Mouse (Mus musculus) megakaryocyte-erythroid progenitor cell, adult 5 weeks (primary cell): Measurements from ENCODE around the gene Tsen54. TPM values are rescaled to one million over a fixed set of nuclear protein-coding genes. Genes with fewer than 3 reads are reported as not detected.

ENCODE experiments used
- polyA plus RNA-seq: library from polyadenylated mRNA; stranded (reverse); fragments of >175 nt; gene quantifications from 2 replicates; pipeline ENCODE4 v1.2.3, GENCODE M21; 2012

The Tsen54 gene
- polyA plus RNA-seq: 86.5 and 92.0 TPM in 2 replicates

DNA sequence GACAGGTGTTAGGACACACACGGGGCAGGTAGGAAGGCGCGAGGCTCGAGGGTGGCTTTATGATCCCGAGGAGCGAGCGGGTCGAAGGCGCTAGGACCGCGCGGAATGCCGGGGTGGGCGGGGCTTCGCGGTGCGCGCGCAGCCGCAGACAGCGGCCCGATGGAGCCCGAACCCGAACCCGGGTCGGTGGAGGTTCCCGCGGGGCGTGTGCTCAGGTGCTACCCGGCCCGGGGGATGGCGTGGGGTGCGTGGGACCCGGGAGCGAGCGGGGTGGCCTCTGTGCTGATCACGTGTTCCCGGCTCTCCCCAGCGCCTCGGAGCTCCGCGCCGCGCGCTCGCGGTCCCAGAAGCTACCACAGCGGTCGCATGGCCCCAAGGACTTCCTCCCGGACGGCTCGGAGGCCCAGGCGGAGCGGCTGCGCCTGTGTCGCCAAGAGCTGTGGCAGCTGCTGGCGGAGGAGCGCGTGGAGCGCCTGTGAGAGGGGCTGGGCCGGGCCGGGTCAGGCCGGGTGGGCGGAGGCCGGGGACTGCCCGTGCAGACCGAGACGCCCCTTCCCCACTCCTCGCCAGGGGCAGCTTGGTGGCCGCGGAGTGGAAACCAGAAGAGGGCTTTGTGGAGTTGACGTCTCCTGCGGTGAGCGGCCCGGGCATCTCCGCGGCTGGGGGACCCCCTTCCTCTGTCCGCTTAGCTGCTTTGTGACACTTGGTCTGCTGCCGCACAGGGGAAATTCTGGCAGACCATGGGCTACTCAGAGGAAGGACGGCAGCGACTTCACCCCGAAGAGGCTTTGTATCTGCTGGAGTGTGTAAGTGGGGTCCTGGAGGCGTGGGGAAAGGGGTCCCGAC lies at the start of gene Tsen54:
Gene Tsen54 (plus strand): TSS at position 120 of the 846 bp plus-strand sequence.

DNA sequence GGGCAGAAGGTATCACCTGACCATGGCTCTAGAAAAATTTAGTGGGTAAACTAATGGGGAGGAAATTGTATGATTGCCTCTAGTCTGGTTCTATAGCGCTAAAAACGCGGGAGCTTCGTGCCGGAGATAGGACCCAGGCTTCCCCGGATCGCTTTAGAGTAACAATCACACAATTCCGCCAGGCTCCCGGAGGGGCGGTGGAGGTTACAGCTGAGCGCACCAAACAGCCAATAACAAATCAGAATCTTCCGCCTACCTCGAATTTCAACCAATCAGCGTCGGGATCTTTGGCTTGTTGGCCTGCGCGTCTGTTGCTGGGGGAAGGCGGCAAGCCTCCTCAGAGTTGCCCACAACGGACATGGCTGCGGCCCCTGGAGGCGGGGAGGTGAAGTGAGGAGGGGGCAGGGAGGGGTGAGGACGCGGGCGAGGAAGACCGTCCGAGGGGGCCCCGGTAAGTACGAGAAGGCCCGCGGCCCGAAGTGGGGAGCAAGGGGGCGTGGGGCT lies 49.4 kb upstream of the Tsen54 start, which contains the start of gene Tmem94:
Gene Tmem94 (plus strand): TSS at position 331 of the 504 bp plus-strand sequence.

GRCm38 (mm10) chr11:115813507-115814296 lies 822 bp upstream of the Tsen54 start, which contains the start of gene Caskin2:
Gene Caskin2, minus strand, starts transcription at chr11:115813639.

DNA sequence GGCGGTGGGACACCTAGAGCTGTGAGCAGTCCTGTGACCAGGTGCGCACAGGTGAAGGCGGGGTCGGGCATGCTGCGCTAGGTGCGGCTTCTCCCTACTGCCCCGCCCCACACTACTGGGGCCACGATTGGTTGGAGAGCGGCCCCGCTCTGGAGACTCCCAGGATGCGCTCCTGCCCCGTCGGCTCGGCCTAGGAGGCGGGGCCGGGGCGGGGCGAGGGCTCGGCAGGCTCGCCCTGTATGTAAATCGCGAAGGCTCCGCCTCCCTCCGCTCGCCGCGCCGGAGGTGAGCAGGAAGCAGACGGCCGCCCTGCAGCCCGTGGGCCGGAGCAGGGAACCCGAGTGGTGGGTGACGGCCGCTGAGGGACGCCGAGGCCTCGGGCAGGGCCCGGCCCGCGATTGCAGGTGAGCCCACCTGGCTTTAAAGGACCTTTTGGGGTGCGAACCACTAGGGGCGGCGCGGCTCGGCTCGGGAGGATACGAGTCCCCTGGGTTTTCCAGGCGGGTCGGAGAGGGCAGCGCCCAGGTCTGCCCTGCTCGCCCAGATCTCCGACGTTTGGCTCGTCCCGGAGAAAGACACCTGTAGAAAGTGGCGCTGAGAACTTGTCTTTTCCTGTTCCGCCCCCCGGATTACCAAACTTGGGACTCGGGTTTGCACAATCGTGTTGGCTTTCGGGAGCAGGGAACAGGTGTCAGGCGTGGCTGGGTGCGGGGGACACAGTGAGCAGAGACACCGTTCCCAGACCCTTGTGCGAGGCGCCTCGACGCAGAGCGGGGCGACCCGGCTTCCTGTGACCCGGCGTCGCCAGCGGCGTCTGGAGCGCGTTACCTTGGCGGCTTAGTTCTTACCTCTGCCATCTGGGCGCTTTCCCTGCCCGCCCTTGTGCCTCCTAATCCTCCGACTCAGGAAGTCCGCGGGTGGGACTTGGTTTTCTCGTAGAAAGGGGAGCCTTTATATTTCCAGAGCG lies 9.5 kb downstream of the Tsen54 start, which contains the start of gene Llgl2:
Gene Llgl2 (plus strand): TSS at position 276 of the 967 bp plus-strand sequence.

DNA sequence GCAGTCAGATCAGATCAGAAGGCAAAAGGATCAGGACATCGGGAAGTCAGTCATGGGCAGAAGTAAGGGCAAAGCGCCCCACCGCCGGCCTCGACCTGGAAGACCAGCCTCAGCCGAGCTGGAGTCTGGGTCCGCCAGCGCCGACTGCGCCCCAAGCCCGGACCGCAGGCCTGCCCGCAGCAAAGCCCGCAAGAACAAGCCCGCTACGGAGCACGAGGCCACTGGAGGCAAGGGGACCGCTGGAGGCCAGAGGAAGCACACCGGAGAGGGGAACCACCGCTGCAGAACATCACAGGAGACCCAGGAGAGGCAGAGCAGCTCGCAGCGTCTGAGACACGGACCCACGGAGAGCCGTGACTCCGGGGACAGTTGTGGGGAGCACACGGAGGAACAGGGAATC lies 43.8 kb downstream of the Tsen54 start, which contains the start of gene Myo15b:
Gene Myo15b (plus strand): TSS at position 53 of the 400 bp plus-strand sequence.

Other genes with a start within 250 kb of the Tsen54 start
- gene Mrps7, start 210.8 kb upstream of the Tsen54 start, polyA plus RNA-seq: 59.0 and 61.7 TPM in 2 replicates
- 109 and 133 TPM in 2 replicates for gene Gga3, start 210.7 kb upstream of the Tsen54 start, polyA plus RNA-seq
- 22.9 and 27.4 TPM in 2 replicates for gene Mif4gd, start 201.8 kb upstream of the Tsen54 start, polyA plus RNA-seq
- gene Slc25a19, start 186.4 kb upstream of the Tsen54 start, polyA plus RNA-seq: 28.6 and 28.8 TPM in 2 replicates
- gene Grb2, start 106.1 kb upstream of the Tsen54 start, polyA plus RNA-seq: 87.8 and 104 TPM in 2 replicates
- 69.4 and 70.7 TPM in 2 replicates for gene Tmem94, start 49.3 kb upstream of the Tsen54 start, polyA plus RNA-seq
- gene Caskin2, start 1.1 kb upstream of the Tsen54 start, polyA plus RNA-seq: 20.0 and 25.9 TPM in 2 replicates
- 12.8 and 20.8 TPM in 2 replicates for gene Llgl2, start 9.3 kb downstream of the Tsen54 start, polyA plus RNA-seq
- gene Myo15b, start 43.7 kb downstream of the Tsen54 start, polyA plus RNA-seq: 6.0 and 7.2 TPM in 2 replicates
- gene Smim5, start 85.2 kb downstream of the Tsen54 start, polyA plus RNA-seq: 13.3 and 20.5 TPM in 2 replicates
- 0.11 and 0.25 TPM in 2 replicates for gene Smim6, start 97.3 kb downstream of the Tsen54 start, polyA plus RNA-seq
- 27.2 and 27.8 TPM in 2 replicates for gene Sap30bp, start 118.6 kb downstream of the Tsen54 start, polyA plus RNA-seq
- 20.8 and 23.6 TPM in 2 replicates for gene Recql5, start 118.8 kb downstream of the Tsen54 start, polyA plus RNA-seq
- gene Itgb4, start 160.0 kb downstream of the Tsen54 start, polyA plus RNA-seq: 0.71 and 1.1 TPM in 2 replicates
- 84.2 and 104 TPM in 2 replicates for gene Galk1, start 198.0 kb downstream of the Tsen54 start, polyA plus RNA-seq
- 1,041 and 1,153 TPM in 2 replicates for gene H3f3b, start 213.2 kb downstream of the Tsen54 start, polyA plus RNA-seq
- 52.5 and 55.4 TPM in 2 replicates for gene Unk, start 215.6 kb downstream of the Tsen54 start, polyA plus RNA-seq